8 mouse cellular contexts compared by ENCODE assay signal in the genomic region with DNA sequence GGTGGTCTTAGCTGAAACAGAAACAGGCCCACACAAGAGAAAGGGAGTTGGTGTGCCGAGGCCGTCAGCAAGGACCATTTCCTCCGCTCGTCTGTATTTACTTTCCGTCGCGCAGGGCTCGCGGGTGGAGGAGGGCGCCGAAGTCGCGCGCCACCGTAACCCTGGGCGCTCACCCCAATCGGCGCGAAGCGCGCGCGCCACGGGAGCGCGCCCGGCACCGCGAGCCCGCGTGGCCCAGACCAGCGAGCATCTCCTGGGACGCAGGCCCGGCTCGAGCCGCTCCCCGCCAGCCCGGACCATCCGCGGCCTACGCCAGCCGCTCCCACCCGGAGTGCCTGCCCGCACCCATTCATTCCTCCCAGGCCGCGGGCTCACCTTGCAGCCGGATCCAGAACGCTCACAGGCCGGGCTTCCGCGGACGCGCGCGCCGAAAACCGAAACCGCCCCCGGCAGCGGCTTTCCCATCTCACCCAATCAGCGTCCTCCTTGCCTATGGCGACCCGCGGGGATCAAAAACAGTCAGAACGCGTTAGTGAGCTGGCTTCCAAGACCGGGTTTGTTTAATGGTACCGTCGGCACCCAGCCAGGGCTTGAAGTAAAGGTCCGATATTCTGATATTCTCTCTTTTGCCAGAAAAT. TPM values are rescaled to one million over a fixed set of nuclear protein-coding genes. Genes with fewer than 3 reads are reported as not detected.
A peak's percentile ranks its signal among the peaks of the same experiment; 100 is the strongest.
DNase-seq lines count a peak whose midpoint lies in the region; ATAC-seq and TF ChIP-seq lines count a peak whose summit lies in the region.

TSS of gene Lsm6 (minus strand) at position 468 of the 638 bp plus-strand sequence.

- peak within 1 kb of the TSS; percentile 84 for H3K9ac ChIP-seq in heart, embryonic 15.5 days
- peak within 1 kb of the TSS; percentile 83 for H3K9ac ChIP-seq in liver, embryonic 14.5 days (replicated peaks)
- peak within 1 kb of the TSS; percentile 92 for H3K9ac ChIP-seq in neural tube, embryonic 11.5 days (ENCODE audit: low read length)
- peak within 1 kb of the TSS; percentile 83 for H3K9ac ChIP-seq in stomach, postnatal 0 days (ENCODE audit: low read length)

- H3K27ac ChIP-seq in forebrain, embryonic 10.5 days, result peak within 1 kb of the TSS; percentile 99
- H3K27ac ChIP-seq in heart, embryonic 15.5 days, result peak within 1 kb of the TSS; percentile 96
- peak within 1 kb of the TSS; percentile 80 for H3K27ac ChIP-seq in liver, embryonic 14.5 days
- H3K27ac ChIP-seq in neural tube, embryonic 11.5 days (ENCODE audit: low read depth, low read length), result peak within 1 kb of the TSS; percentile 96
- H3K27ac ChIP-seq in stomach, postnatal 0 days (replicated peaks), result peak within 1 kb of the TSS; percentile 96

- TF ChIP-seq CTCF in liver, embryonic 14.5 days (IDR thresholded peaks at IDR 0.05; ENCODE audit: low read depth), result no peak
- TF ChIP-seq CTCF in stomach, postnatal 0 days (IDR thresholded peaks at IDR 0.05; ENCODE audit: low read depth), result no peak

- under 1% methylated on average over 70 of the region's 70 CpGs for WGBS in forebrain, embryonic 10.5 days
- WGBS in heart, embryonic 15.5 days, result under 1% methylated on average over 70 of the region's 70 CpGs
- WGBS in liver, embryonic 14.5 days (ENCODE audit: insufficient replicate concordance), result under 1% methylated on average over 69 of the region's 70 CpGs
- WGBS in neural tube, embryonic 11.5 days, result 0% methylated on average over 58 of the region's 70 CpGs
- under 1% methylated on average over 63 of the region's 70 CpGs for WGBS in stomach, postnatal 0 days

- DNase-seq in CD8-positive naive resting alpha-beta T cell, adult 2 months (ENCODE audit: low read depth in 2 of 2, low spot score in 2 of 2), result peak; percentile 95 to 99
- DNase-seq in c-Kit-positive CD71-negative TER-119-negative erythroid progenitor cells, embryonic 14.5 days (ENCODE audit: low read depth), result peak; percentile 97
- peak; percentile 98 for DNase-seq in forebrain, embryonic 10.5 days (ENCODE audit: extremely low spot score, low spot score)
- DNase-seq in kidney, postnatal 25 days, result peak; percentile 99
- DNase-seq in liver, embryonic 14.5 days (ENCODE audit: low read depth in 3 of 3, low spot score in 3 of 3), result peak; percentile 96
- peak; percentile 98 for DNase-seq in neural tube, embryonic 11.5 days (ENCODE audit: low spot score)
- peak; percentile 98 for DNase-seq in stomach, postnatal 0 days (ENCODE audit: low spot score)

- no peaks in the 10 kb centered on the region for H3K9me3 ChIP-seq in forebrain, embryonic 10.5 days
- no peaks in the 10 kb centered on the region for H3K9me3 ChIP-seq in heart, embryonic 15.5 days (replicated peaks)
- no peaks in the 10 kb centered on the region for H3K9me3 ChIP-seq in liver, embryonic 14.5 days (ENCODE audit: control insufficient read depth, low read length)
- no peaks in the 10 kb centered on the region for H3K9me3 ChIP-seq in neural tube, embryonic 11.5 days (ENCODE audit: control insufficient read depth, low read length)
- H3K9me3 ChIP-seq in stomach, postnatal 0 days (ENCODE audit: control insufficient read depth, low read length), result no peaks in the 10 kb centered on the region

- ATAC-seq in heart, embryonic 15.5 days (replicated peaks; ENCODE audit: insufficient number of reproducible peaks, insufficient read depth, low FRiP score, low read depth), result peak; percentile 90
- peak; percentile 96 for ATAC-seq in liver, embryonic 14.5 days (ENCODE audit: insufficient read depth)
- peak; percentile 94 for ATAC-seq in neural tube, embryonic 11.5 days (ENCODE audit: insufficient read depth, low FRiP score, low TSS enrichment)
- ATAC-seq in stomach, postnatal 0 days (ENCODE audit: low FRiP score, low TSS enrichment), result peak; percentile 93

- peak within 1 kb of the TSS; percentile 82 for H3K4me3 ChIP-seq in forebrain, embryonic 10.5 days
- peak within 1 kb of the TSS; percentile 77 for H3K4me3 ChIP-seq in heart, embryonic 15.5 days
- peak within 1 kb of the TSS; percentile 84 for H3K4me3 ChIP-seq in liver, embryonic 14.5 days (ENCODE audit: insufficient read depth in 1 of 2, low read depth in 2 of 2, low read length in 2 of 2)
- peak within 1 kb of the TSS; percentile 76 for H3K4me3 ChIP-seq in neural tube, embryonic 11.5 days (ENCODE audit: low read depth, low read length)
- peak within 1 kb of the TSS; percentile 73 for H3K4me3 ChIP-seq in stomach, postnatal 0 days (ENCODE audit: low read depth, low read length)

- H3K4me2 ChIP-seq in heart, embryonic 15.5 days, result peak within 1 kb of the TSS; percentile 58
- H3K4me2 ChIP-seq in liver, embryonic 14.5 days (ENCODE audit: low read depth), result peak within 1 kb of the TSS; percentile 75
- H3K4me2 ChIP-seq in neural tube, embryonic 11.5 days (ENCODE audit: low read depth), result peak within 1 kb of the TSS; percentile 52
- H3K4me2 ChIP-seq in stomach, postnatal 0 days (replicated peaks; ENCODE audit: low read depth), result peak within 1 kb of the TSS; percentile 55

- no peak for TF ChIP-seq EP300 in liver, embryonic 14.5 days (IDR thresholded peaks at IDR 0.05; ENCODE audit: low read depth)
- no peak for TF ChIP-seq EP300 in stomach, postnatal 0 days (optimal IDR thresholded peaks at IDR 0.05)

- peaks cover 10% of the 10 kb centered on the region for H3K4me1 ChIP-seq in forebrain, embryonic 10.5 days
- H3K4me1 ChIP-seq in heart, embryonic 15.5 days (replicated peaks), result peaks cover 17% of the 10 kb centered on the region
- peaks cover 2 to 7% of the 10 kb centered on the region in 2 experiments; a peak in 2 of 4 replicates for H3K4me1 ChIP-seq in liver, embryonic 14.5 days (replicated peaks; ENCODE audit: control insufficient read depth in 2 of 2, insufficient read depth in 2 of 2, low read length in 1 of 2)
- no peaks in the 10 kb centered on the region for H3K4me1 ChIP-seq in neural tube, embryonic 11.5 days (ENCODE audit: control insufficient read depth, insufficient read depth, low read length)
- peaks cover 2% of the 10 kb centered on the region; the same call in 1 of the 2 replicates for H3K4me1 ChIP-seq in stomach, postnatal 0 days (replicated peaks; ENCODE audit: control insufficient read depth, insufficient read depth)

- peaks cover 34% of the 10 kb centered on the region for H3K36me3 ChIP-seq in forebrain, embryonic 10.5 days (replicated peaks)
- H3K36me3 ChIP-seq in heart, embryonic 15.5 days, result no peaks in the 10 kb centered on the region; the same call in 1 of the 2 replicates
- H3K36me3 ChIP-seq in liver, embryonic 14.5 days (replicated peaks; ENCODE audit: control insufficient read depth, insufficient read depth, low read depth), result no peaks in the 10 kb centered on the region; the same call in 1 of the 2 replicates
- no peaks in the 10 kb centered on the region for H3K36me3 ChIP-seq in neural tube, embryonic 11.5 days (ENCODE audit: control insufficient read depth, insufficient read depth, low read length)
- H3K36me3 ChIP-seq in stomach, postnatal 0 days (ENCODE audit: control insufficient read depth, insufficient read depth, low read length), result no peaks in the 10 kb centered on the region

- no peaks in the 10 kb centered on the region for H3K27me3 ChIP-seq in forebrain, embryonic 10.5 days (ENCODE audit: poor library complexity, severe bottlenecking)
- no peaks in the 10 kb centered on the region for H3K27me3 ChIP-seq in heart, embryonic 15.5 days
- no peaks in the 10 kb centered on the region for H3K27me3 ChIP-seq in liver, embryonic 14.5 days (ENCODE audit: control insufficient read depth, insufficient read depth, low read length)
- no peaks in the 10 kb centered on the region for H3K27me3 ChIP-seq in neural tube, embryonic 11.5 days (ENCODE audit: control insufficient read depth, insufficient read depth, low read length)
- H3K27me3 ChIP-seq in stomach, postnatal 0 days (ENCODE audit: control insufficient read depth, insufficient read depth, low read length), result no peaks in the 10 kb centered on the region

RNA-seq across cellular contexts. Expression of gene Lsm6, which starts in this region (rescaled TPM):
- polyA plus RNA-seq in forebrain, embryonic 10.5 days (2016; fragmentation: Nextera tagmentation; extraction: Ambion mirVana), result 297 and 298 TPM in 2 replicates
- 146 and 155 TPM in 2 replicates for polyA plus RNA-seq in heart, embryonic 15.5 days (2015; fragmentation: Nextera tagmentation; extraction: Ambion mirVana)
- 10.5 and 39.3 TPM in 2 replicates for polyA plus RNA-seq in liver, embryonic 14.5 days (2012; rRNA removed)
- 115 and 117 TPM in 2 replicates for polyA plus RNA-seq in liver, embryonic 14.5 days (2014; fragmentation: Nextera tagmentation; extraction: Ambion mirVana)
- 239 and 251 TPM in 2 replicates for polyA plus RNA-seq in neural tube, embryonic 11.5 days (2014; fragmentation: Nextera tagmentation; extraction: Ambion mirVana)
- polyA plus RNA-seq in stomach, postnatal 0 days (2015; fragmentation: Nextera tagmentation; extraction: Ambion mirVana), result 116 and 123 TPM in 2 replicates

Comparison
In these comparisons a context has a peak if more than half of its experiments do, and no peak if none do; other contexts are left out.
1. Peak in every context shown above with its lines: DNase-seq, ATAC-seq, H3K4me3 ChIP-seq and H3K27ac ChIP-seq.